Mouse (Mus musculus): ENCODE results near the gene Mafg.

Gene Mafg

DNA sequence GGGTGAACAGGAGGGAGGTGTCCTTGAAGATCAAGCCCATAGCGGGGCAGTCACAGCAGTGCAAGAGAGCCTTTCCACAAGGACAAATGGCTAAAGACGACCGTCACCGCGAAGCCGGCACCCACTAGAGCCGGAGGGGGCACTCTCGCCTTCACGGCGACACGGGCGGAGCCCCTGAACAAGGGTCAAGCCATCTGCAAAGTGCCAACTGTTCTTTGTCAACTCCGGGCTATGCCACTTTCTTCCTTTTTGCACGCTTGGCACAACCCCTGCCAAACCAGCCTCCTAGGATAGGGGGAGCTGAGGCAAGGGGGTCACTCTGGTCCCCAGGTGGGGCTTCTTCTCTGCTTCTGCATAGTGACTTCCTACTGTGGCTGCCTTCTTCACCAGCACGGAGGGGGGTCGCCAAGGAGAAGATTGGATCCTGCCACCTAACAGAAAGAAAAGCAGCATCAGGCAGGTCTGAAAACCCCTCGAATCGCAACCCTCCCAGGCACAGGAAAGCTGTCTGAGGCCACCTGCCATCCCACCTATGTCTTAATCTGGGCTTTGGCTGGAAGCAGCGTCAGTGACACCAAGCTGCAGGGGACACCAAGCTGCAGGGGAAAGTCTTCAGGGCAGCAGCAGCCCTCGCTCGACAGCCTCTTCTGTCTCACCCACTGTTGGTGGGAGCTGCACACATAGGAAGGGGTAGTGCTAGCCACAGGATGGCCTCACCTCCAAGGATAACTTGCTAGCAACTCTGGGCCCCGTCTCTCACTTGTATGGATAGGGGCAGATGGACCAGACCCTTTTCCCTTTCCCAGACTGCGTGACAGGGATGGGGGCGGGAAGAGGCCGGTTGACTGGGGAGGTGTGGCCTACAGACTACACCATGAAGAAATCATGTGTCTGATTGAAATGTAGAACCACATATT lies 14.5 kb downstream of the Mafg start:
- DNase-seq = no peak

DNA sequence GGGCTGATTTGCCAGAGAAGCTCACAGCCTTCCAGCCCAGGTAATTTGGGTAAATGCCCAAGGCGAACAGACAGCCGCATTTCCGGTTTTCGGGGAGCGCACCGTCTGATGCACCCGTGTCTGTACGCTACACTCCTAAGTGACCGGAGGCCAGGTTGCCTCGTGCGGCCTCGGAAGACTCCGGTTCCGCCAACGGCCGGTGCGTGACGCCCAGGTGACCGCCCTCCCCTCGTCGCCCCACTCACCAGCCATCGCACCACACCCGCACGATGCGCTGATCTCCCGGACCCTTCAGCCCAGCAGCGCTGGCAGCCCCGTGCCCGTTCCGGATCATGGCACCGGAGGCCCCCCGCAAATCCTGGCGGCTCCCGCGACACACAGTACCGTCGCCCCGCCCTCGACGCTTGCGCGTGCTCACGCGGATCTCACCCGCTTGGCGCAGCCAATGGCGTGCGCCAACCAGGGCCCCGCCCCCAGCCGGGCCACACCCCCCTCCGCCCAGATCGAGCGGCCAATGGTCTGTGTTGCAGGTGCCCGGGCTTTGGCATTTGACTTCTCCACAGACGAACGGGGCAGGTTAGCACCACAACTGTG lies 15.8 kb downstream of the Mafg start, which contains the start of gene Pcyt2:
Gene Pcyt2 (minus strand): TSS at position 418 of the 594 bp plus-strand sequence.
- DNase-seq = peak; percentile 92 to 95

DNA sequence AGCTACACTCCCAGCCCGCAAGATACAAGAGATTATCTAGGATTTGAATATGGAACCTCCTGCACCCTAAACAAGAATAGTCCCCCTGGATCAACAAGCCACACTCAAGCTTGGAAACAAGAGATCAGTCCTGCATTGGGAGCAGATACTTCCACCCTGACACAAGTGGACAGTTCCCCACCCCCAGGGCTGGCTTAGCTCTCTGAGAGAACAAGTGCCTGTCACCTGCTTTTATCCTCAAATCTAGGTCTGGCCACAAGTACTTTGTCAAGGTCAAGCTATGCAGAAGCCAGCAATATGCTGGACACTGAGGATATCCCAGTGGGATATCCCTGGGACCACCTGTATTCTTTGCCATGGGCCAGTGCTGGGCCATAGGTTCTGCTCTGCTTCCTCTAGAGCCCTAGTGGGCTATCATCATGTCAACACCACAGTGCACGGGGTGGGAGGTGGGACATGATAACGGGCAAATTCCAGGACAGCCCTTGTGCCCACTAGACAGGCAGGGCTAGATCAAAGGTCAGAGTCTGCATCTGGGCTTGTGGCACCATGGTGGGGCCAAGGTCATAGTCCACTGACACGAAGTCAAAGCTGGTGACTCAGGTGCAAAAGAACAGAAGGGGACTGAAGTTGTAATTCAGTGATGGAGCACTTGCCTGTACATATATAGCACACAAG lies 16.6 kb downstream of the Mafg start:
- DNase-seq = no peak

DNA sequence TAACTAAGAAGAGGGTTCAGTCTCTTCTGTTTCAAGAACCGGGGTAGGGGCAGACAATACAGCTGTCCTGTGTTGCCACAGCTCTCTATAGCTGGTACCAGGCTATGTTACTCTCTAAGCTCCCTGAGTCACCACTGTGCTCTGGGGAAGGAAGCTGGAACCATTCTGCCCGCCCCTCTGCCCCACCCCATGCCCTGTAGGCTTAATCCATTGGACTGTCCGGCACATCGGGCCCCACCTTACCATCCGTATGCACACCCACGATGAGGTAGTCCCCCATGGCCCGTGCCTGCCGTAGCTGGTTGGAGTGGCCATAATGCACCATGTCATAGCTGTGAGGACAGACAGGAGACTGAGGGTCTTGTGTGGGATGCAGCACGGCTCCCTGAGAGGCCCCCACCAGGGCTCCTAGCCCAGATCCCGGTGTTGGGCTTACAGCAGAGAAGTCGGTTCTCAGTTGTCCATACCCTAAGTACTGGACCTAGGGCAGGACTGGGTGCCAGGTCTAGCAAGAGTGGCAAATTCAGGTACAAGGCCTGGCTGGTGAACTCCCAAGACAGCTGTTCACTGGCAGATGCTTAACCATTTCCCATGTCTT lies 17.7 kb downstream of the Mafg start:
- DNase-seq = no peak

DNA sequence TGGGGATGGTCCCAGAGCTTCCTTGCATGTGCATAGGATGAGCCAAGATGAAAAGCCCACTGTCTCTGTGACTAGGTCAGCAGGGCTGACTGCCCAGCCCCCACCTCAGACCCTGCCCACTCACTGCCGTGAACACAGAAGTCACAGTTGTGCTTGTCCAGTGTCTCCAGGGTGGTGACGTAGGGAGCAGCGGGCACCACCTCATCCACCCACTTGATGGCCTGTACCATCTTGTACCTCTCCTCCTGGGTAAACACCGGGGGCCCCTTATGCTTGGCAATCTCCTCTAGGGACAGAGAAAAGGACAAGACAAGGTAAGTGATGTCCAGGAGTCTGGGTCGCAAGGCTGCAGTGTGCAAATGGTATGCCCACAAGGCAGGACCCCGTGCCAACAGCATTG lies 18.2 kb downstream of the Mafg start:
- DNase-seq = no peak

DNA sequence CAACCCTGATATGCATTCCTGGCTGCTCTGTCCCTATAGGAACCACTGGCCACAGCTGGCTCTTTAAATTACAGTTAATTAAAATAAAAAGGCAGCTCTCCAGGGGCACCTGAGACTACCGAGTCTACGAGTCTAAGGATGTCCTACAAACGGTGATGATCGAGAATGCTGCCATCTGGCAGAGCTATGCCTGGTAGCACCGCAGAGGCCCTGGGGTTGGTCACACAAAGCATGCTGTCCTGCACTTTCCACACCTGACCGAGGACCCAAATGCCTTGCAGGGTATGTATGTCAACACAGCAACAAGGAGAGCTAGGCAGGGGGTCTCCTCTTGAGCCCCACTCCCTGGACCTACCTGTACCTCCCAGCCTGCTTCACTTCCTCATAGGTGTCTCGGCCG lies 19.4 kb downstream of the Mafg start:
- no peak for DNase-seq

DNA sequence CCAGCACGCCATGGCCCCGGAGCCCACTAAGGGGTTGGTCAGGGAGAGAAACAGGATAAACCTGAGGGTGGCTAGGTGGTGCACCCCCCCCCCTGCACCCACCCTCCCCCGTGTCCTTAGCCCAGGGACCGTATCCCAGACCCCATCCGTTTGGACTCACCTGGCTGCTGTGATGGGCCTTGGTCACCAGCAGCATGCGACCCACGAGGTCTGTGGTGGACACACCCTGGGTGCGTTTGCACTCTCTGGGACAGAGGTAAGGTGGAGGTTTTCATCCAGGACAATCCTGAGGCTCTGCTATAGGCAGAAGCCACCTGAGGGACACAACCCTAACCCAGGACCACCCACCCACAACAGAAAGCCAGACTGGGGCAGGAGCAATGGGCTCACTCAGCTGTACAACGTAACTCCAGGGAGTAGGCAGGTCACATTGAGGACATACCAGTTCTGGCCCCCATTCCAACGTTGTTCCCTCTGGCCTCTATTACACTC lies 19.9 kb downstream of the Mafg start:
- no peak for DNase-seq

DNA sequence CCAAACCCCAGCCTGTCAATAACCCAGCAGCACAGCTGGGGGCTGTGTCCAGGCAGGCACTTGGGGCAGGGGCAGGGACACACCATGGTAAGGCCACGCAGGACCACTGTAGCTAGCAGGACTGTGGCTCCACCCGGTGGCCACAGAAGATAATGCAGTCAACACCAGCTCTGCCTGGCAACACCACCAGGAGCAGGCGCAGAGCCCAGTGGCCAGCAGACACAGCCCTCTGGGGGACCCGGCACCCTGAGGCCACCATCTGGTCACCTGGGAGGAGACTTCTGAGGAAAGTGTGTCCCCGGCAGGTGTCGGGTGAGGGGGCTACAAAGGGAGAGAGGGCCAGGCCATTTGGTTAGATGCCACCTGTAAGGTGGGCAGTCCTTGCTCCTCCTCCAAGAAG lies 20.6 kb downstream of the Mafg start:
- peak; percentile 71 to 72 for DNase-seq

DNA sequence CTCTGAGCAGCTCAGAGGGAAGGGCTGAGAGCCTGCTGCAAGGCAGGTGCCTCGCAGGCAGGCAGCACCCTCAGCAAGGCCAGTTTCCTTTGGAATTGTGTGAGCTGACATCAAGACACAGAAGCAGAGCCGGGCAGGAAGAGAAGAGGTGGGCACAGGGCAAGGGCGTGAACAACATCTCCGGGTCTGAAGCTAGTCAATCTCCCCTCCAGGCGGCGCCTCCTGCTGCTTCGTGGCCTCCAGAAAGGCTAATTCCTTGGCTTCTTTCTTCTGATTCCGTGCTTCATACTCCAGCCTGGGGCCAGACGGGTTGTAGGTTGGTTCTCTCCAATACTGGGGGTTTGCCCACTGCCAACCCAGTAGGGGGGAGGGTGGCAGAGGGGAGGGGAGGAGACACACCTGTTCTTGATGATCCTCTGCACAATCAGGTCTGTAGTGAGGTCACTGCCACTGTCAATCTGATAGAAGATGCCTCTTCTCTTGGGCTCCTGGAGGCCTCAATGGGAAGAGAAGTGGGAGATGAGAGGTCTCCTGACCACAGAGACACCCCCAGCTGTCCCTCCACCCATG lies 22.8 kb downstream of the Mafg start:
- no peak for DNase-seq

DNA sequence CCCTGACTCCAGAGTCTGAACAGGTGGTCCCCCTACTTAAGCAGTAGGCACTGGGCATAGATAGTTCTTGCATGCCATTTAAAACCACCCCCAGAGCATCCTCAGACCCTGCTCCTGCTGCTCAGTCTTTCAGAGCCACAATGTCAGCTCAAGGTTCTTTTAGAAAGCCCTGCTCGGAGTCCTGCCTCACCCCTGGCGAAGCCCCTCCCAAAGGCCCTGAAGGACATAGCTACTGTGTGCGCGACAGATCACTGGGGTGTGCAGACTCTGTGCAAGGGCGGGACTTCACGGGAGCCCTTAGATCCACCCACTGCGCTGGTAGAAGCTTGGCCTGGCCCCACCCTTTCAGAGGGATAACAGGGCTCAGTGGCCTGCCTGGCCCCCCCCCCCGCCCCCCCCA lies 24.1 kb downstream of the Mafg start:
- no peak for DNase-seq

DNA sequence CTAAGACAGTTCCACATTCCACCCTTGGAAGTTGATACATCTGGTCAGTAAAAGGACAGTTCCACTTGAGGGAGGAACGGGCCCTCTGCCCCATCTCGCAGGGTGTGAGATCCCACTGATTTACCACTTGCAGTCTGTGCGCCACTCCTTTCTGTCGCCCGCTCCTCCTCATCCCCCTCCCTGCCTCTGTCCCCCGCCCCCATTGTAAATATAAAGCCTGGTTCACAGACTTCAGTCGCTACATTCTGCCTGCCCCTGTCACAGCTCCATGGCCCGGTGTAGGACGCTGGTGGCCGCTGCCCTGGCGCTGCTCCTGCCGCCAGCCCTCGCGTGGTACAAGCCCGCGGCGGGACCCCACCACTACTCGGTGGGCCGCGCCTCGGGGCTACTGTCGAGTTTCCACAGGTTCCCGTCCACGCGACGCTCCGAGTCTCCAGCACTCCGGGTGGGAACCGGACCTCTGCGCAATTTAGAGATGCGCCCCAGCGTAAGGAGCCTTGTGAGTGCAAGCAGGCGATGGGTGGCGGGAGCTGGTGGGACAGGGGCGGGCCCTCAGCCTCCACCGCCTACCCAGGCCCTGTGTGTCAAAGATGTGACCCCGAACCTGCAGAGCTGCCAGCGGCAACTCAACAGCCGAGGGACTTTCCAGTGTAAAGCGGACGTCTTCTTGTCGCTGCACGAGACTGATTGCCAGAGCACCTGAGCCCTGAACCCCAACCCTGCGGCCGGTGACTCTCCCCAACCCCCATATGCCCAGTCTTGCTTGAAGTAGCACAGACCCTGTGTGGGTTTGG lies 25.0 kb downstream of the Mafg start, which contains the start of gene Npb:
Gene Npb (plus strand): TSS at position 237 of the 794 bp plus-strand sequence.
- DNase-seq = no peak

DNA sequence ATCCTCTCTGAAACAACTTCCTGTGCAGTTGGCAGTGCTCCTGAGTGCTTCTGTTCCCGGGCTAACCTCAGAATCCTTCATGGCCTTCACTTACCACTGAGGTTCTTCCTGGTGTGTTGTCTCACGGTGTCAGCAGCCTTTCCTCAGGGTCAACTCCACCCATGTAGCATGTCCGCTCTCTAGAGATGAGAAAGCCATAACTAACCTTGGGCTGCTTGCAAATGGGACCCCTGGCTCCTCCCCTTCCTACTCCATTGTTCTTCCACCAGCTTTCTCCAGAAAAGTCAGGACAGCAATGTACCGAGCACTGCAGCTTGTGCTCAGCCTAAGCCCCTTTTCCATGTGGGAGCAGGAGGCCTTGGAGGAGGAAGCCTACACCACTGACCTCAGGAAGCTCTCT lies 26.6 kb downstream of the Mafg start:
- DNase-seq = no peak

DNA sequence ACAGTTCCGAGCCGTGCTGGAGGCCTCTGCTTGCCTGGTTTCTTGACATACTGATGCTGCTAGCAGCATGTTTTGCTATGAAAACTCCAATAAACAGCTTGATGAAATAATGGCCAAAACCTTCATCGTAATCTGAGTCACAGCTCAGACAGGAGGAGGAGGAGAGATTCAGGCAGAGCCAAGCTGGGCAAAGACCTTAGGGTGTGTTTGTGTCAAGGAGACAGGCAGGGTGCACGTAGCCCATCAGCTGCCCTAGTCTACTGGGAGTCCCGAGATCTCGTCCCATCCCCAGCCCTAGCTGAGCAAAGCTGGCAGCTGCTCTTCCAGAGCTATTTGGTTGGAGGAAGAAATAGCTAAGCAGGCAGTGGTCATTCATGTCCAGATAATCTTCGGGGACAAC lies 27.7 kb downstream of the Mafg start:
- no peak for DNase-seq

DNA sequence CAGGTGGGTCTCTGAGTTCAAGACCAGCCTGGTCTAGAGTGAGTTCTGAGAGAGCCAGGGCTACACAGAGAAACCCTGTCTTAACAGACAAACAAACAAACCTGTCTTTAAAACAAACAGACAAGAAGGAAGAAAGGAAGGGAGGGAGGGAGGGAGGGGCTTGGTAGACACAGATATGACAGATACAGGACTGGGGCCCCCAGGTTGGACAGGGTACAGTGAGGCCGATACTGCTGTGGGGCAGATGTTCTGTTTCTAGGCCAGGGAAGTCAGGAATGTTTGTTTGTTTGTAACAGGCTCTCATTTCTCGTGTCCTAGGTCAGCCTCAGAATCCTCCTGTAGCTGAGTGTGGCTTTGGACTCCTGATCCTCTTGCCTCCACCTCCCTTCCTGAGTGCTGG lies 29.9 kb downstream of the Mafg start:
- no peak for DNase-seq

DNA sequence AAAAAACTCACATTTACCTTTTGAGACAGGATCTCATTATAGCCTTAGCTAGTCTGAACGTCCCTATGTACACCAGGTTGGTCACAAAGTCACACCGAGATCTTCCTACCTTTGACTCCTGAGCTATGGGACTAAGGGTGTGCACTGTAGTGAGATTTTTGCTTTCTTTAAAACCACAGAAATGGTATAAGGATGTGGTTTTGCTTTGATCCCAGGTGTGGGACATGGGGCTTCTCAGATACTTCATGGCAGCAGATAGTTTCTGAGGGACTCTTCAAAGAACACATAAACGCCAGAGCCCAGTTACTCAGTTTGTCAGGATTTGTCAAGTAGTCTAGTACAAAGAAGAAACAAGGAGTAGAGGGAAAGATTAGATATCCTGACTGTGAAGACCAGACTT lies 32.7 kb downstream of the Mafg start:
- DNase-seq = no peak

DNA sequence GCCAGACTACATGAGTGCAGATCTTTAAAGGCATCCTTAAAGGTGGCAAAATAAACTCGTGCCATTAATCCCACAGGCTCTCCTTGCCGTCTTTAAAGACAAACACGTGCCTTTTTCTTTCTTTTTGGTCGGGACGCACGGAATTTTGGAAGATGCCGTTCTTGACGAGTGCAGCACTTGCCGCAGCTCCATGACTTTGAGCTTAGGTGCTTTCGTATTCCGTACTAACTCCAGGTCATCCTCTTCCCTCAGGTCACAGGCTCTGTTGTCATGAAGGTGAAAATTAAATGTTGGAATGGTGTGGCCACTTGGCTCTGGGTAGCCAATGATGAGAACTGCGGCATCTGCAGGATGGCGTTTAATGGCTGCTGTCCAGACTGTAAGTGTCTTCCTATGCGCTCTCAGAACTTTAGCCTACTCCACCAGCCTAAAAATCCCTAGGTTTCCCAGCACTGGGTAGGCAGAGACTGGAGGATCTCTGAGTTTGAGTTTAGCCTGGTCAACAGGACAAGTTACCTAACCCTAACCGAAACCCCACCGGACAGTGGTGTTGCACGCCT lies 34.3 kb downstream of the Mafg start:
- no peak for DNase-seq

DNA sequence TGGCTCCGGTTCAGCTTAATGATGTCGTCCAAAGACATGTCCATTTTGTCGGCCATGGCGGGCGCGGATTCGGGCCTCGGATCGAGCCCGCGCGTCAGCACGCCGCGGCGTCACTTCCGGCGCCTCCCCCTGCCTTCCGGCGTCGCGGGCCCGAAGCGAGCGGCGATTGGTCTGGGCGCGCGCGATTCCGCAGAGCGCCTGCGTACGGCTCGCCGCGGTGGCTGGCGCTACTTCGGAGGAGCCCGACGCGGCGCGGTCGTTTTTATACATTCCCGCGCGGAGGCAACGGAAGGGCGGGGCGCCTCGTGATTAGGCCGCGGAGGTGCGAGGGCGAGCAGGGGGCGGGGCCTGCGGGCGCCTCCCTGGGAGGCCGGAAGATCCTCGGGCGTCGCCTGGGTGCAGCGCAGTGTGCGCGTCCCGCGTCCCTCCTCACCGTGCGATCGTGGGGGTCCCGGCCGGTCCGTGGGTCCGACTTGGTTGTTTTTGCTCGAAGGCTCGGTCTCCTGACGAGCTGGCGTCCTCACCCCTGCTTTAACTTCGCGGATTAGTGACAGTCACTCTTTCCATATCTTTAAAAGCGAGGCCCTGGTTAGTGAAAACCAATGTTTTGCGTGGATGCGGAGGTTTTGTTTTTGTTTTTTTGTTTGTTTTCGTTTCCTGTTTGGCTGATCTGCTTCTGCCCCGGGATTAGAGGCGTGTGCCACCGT lies 35.0 kb downstream of the Mafg start, which contains the start of the genes Alyref and Anapc11:
Gene Alyref (minus strand): TSS at position 83 of the 707 bp plus-strand sequence.
Gene Anapc11 (plus strand): TSS at position 139 of the 707 bp plus-strand sequence.
- DNase-seq = peak; percentile 91 to 94

DNA sequence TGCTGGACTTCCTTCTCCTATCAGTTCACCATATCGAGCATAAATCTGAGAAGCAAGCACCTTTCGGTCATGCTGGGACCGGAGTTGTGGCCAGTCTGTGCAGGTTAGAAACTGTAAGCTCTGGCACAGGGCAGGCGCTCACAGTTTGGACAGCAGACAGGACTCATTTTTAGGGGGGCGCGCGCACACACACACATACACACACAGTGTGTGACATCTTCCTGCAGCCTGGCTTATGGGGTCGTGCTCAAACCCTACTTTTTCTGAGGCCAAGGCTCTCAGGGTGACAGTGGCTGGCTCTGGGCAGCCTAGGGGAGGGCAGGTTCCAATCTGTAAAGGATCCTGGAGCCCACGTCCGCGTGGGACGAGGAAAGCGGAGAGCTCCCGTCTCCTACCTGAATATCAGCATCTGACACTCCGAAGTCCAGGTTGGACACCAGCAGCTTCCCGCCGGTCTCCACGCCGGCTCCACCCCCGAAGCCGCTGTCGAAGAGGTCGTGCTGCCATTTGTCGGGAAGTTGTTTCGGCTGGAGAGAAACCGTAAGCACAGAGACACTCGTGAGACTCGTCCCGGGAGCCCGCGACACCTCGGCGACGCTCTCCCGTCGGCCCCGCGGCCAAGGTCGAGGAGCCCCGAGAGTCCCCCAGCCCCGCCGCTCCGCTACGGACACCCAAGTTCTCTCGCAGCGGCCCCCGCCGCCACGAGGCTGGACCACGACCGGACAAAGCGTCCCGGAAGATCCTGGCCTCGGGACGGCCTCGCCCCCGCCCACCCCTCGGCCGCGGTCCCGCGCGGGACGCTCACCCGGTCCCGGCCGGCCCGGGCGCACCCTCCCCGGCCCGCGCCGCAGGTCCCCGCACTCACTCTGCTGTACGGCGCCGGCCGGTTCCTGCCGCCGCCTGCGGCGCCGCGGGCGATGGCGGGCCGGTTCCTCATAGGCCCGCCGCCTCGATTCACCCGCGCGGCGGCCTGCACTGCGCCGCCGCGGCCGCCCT lies 35.9 kb downstream of the Mafg start:
- DNase-seq = no peak

DNA sequence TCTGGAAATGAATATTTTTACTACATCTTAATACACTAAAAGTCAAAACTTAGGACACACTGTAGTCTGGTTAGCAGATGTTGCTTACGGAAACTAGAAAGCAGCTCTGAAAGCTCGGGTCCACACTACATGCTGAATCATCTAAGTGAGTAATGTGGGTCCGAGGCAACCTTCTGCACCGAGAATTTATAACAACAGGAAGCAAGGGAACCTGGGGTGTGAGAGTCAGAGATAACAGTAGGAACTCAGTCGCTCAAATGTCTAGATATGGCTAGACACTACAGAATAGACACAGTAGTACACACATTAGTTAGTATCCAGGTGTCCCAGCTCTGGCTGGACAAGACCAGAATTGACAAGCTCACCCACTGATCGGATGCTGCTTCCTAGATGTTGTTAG lies 44.9 kb downstream of the Mafg start:
- DNase-seq = no peak

All from lung, adult 18-20 months (tissue).